10 mouse cellular contexts compared by ENCODE assay signal in the genomic region with DNA sequence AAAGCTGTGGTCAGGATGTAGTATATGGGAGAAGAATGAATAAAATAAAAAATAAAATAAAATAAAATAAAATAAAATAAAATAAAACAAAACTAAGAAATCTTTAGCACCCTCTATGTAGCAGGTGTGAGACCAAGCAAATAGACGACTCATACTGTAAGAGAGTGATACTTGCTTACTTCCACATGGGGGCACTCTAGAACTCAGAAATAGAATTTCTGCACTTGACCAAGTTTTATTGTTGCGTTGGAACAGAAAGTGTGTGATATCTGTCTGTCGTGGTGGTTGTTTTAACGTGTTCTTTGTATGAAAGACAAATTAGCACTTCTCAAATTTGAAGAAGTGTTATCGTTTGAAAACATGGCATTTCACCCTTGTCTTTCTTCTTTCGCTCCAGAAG.
DNase-seq lines count a peak whose midpoint lies in the region; ATAC-seq lines count a peak whose summit lies in the region.
"Had no signal": no experiment of that assay in that cellular context is flagged by ENCODE, and none has a peak within 500 bp of the region (broad histone marks: within the 10 kb centered on the region; RNA-seq: fewer than 3 reads in every experiment).

No protein-coding gene starts in this region.

- H3K27me3 ChIP-seq in hindbrain, embryonic 12.5 days, result no peaks in the 10 kb centered on the region
- H3K27me3 ChIP-seq in hindbrain, embryonic 16.5 days (replicated peaks; ENCODE audit: control insufficient read depth, insufficient read depth, low read length), result no peaks in the 10 kb centered on the region
- H3K27me3 ChIP-seq: limb, embryonic 12.5 days had no signal

- ATAC-seq in hindbrain, embryonic 12.5 days (ENCODE audit: low FRiP score), result peak; percentile 40; the same call in 1 of the 2 replicates
- no peak; the same call in 1 of the 2 replicates for ATAC-seq in hindbrain, embryonic 16.5 days
- ATAC-seq in activated CD4-positive, CD25-positive, alpha-beta regulatory T cell, adult 4 months, result peak; percentile 71
- ATAC-seq in megakaryocyte progenitor cell, adult 5-6 weeks (replicated peaks; ENCODE audit: poor library complexity), result peak; percentile 83
- ATAC-seq in erythroid progenitor cell, adult 5-6 weeks (replicated peaks; ENCODE audit: low FRiP score, poor library complexity, severe bottlenecking), result no peak

- no peak overlapping the region for H3K4me3 ChIP-seq in hindbrain, embryonic 12.5 days
- H3K4me3 ChIP-seq in hindbrain, embryonic 16.5 days (ENCODE audit: low read length), result no peak overlapping the region
- H3K4me3 ChIP-seq: limb, embryonic 12.5 days had no signal

- 48% methylated on average over 6 of the region's 6 CpGs for WGBS in hindbrain, embryonic 12.5 days
- 44% methylated on average over 6 of the region's 6 CpGs for WGBS in hindbrain, embryonic 16.5 days

- no peak overlapping the region for H3K27ac ChIP-seq in hindbrain, embryonic 12.5 days
- H3K27ac ChIP-seq in hindbrain, embryonic 16.5 days (ENCODE audit: low read depth, low read length), result no peak overlapping the region
- H3K27ac ChIP-seq: limb, embryonic 12.5 days had no signal

- no peak overlapping the region for H3K4me2 ChIP-seq in hindbrain, embryonic 12.5 days (replicated peaks)
- H3K4me2 ChIP-seq in hindbrain, embryonic 16.5 days (ENCODE audit: low read length), result no peak overlapping the region
- H3K4me2 ChIP-seq: limb, embryonic 12.5 days had no signal

- peak; percentile 70 for DNase-seq in 416B (ENCODE audit: low read depth)
- DNase-seq in thymus, postnatal 36 days, result no peak
- DNase-seq in heart, adult 11 months, result no peak
- DNase-seq: right cerebral cortex, postnatal 14 days had no signal

- H3K36me3 ChIP-seq in hindbrain, embryonic 12.5 days, result no peaks in the 10 kb centered on the region
- H3K36me3 ChIP-seq in hindbrain, embryonic 16.5 days (ENCODE audit: control insufficient read depth, insufficient read depth, low read length), result no peaks in the 10 kb centered on the region
- H3K36me3 ChIP-seq: limb, embryonic 12.5 days had no signal

- no peak overlapping the region for H3K9ac ChIP-seq in hindbrain, embryonic 12.5 days
- H3K9ac ChIP-seq in hindbrain, embryonic 16.5 days (ENCODE audit: low read depth, low read length), result no peak overlapping the region
- H3K9ac ChIP-seq: limb, embryonic 12.5 days had no signal

- H3K4me1 ChIP-seq in hindbrain, embryonic 12.5 days, result no peaks in the 10 kb centered on the region
- H3K4me1 ChIP-seq in hindbrain, embryonic 16.5 days (ENCODE audit: control insufficient read depth, insufficient read depth, low read depth, low read length), result no peaks in the 10 kb centered on the region
- H3K4me1 ChIP-seq: limb, embryonic 12.5 days had no signal

- no peaks in the 10 kb centered on the region for H3K9me3 ChIP-seq in hindbrain, embryonic 12.5 days (replicated peaks)
- no peaks in the 10 kb centered on the region for H3K9me3 ChIP-seq in hindbrain, embryonic 16.5 days (ENCODE audit: control insufficient read depth, low read length)
- H3K9me3 ChIP-seq: limb, embryonic 12.5 days had no signal

Comparison
In these comparisons a context has a peak if more than half of its experiments do, and no peak if none do; other contexts are left out.
1. ATAC-seq: peak in hindbrain, embryonic 12.5 days (single experiment), activated CD4-positive, CD25-positive, alpha-beta regulatory T cell, adult 4 months (single experiment) and megakaryocyte progenitor cell, adult 5-6 weeks (single experiment); none in hindbrain, embryonic 16.5 days (single experiment) and erythroid progenitor cell, adult 5-6 weeks (single experiment).